Mouse (Mus musculus): ENCODE data around the gene Cenpk. TPM values are rescaled to one million over a fixed set of nuclear protein-coding genes. Genes with fewer than 3 reads are reported as not detected.

The Cenpk gene
- 1.3 TPM for polyA plus RNA-seq (2017; shearing (Covaris generic))

DNA sequence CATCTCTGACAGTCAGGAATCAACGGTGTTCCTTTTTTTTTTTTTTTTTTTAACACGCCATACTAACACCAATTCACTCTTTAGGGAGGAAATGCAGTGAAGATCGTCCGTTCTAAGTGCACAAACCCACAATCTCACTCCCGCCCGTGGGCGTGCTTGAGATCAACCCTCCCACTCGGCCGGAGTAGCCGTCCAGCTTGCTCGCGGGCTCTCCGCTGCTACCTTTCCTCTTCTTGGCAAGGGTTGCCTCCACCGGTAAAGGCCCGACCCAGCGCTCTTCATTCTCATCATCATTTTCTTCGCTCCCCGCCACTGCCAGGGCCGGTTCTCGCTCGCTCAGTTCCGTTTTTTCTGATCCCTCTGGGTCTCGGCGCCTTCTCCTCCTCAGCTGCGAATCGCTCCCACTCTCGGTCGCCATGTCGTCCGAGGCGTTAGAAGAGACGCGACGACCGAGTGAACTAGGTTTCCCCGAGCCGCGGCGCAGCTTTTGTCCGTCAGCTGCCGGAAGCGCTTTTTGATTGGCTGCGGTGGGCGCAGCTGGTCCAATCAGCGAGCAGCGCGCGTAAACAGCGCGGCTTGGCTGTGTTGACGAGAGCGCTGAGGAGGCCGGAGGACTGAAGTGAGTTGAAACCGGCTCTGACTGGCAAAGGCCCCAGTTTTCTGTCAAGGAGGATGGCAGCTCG is at the start of gene Cenpk, which contains the start of gene Ppwd1:
Gene Cenpk (plus strand): TSS at position 228 of the 683 bp plus-strand sequence.
Gene Ppwd1 (minus strand): TSS at position 460 of the 683 bp plus-strand sequence.

DNA sequence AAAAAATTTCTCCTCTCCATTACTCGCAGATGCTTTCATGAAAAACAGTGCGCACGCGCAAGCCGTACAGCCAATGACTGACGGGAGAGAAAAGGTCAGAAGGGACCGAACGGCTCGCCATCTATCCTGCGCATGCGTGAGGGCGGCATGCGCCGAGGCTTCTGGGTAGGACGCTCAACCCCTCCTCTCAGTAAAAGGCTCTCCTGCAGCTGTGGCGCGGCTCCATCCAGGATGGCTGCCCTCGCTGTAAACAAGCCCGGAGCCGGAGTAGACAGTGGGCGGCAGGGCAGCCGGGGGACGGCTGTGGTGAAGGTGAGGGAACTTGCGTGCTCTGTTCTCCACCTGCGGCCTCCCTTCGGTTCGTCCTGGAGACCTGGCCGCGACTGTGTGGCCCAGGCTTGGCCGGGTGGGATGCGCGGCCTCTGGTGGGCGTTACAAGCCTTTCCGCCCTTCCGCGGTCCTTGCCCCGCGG is 49.7 kb upstream of the Cenpk start, which contains the start of gene Trim23:
Gene Trim23 (plus strand): TSS at position 148 of the 472 bp plus-strand sequence.

GRCm38 (mm10) chr13:104287366-104288225 is 59.2 kb downstream of the Cenpk start, which contains the start of gene Adamts6:
Gene Adamts6, plus strand, starts transcription at chr13:104287835.

Other genes with a start within 250 kb of the Cenpk start
- gene Nln, start 119.0 kb upstream of the Cenpk start, polyA plus RNA-seq (2017; shearing (Covaris generic)) = 13.6 TPM
- 11.5 TPM for gene Sgtb, start 118.9 kb upstream of the Cenpk start, polyA plus RNA-seq (2017; shearing (Covaris generic))
- 27.8 TPM for gene Trappc13, start 50.1 kb upstream of the Cenpk start, polyA plus RNA-seq (2017; shearing (Covaris generic))
- gene Trim23, start 49.8 kb upstream of the Cenpk start, polyA plus RNA-seq (2017; shearing (Covaris generic)) = 16.4 TPM
- 10.6 TPM for gene Ppwd1, start 232 bp downstream of the Cenpk start, polyA plus RNA-seq (2017; shearing (Covaris generic))
- gene Adamts6, start 59.2 kb downstream of the Cenpk start, polyA plus RNA-seq (2017; shearing (Covaris generic)) = 6.4 TPM